Mouse (Mus musculus): ENCODE measurements around the gene Ncor2. TPM values are rescaled to one million over a fixed set of nuclear protein-coding genes. Genes with fewer than 3 reads are reported as not detected.
"Not testable (repeated sequence)": the region's sequence is repeated elsewhere in the genome, so short reads cannot be mapped to it uniquely, and the experiment has no call there.

Gene Ncor2
- total RNA-seq (2021): 100 to 1,000 TPM; 291 to 298 TPM
- long read RNA-seq, partial matches to known transcripts: 51 of 96 reads
- long read RNA-seq, other reads (novel, unspliced or antisense): 45 of 96 reads

DNA sequence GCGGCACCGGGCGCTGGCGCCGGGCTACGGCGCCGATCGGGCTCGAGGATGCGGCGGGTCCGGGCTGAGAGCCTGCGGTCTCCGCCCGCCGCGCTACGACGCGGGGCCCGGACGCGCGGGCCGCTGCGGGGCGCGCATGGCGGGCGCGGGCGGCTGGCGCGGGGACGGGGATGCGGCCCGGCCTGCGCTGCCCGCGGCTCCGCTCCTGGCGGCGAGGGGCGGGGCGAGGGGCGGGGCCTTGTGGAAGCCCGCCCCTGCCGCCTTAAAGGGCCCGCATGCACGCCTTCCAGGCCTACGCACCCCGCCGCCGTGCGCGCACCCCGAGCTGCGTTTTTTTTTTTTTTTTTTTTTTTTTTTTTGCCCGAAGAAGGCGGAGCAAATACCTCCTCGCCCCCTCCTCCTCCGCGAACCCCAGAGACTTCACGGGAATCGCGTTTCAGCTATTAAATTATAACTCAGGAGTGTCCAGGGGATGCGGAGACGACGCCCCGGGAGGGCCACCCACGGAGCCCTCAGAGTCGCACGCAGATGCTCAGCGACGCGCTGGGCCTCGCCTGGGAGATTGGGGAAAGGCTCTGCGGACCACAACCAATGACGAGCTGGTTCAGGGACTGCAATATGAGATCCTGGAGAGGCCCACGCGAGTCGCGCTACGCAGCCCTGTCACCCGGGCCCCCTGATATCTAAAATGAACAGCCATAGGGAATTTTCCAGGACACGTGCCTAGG lies at the start of gene Ncor2:
TSS of gene Ncor2 (minus strand) at position 213 of the 728 bp plus-strand sequence.
- peak; percentile 74 to 88 for DNase-seq (ENCODE audit: low spot score in 2 of 2)

DNA sequence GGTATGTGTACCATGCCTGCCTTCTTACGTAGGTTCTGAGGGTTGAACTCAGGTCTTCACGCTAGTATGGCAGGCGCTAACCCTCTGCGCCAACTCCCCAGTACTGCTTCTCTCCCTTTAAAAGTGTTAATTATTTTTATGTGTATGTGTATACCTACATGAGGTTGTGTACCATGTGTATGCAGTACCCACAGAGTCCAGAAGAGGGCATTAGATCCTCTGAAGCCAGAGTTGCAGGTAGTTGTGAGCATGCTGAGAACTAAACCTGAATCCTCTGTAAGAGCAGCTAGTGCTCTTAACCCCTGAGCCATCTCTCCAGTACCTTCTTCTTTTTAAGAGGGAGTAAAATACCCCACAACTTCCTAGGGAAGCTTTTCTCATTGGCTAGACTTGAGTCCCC lies 48.7 kb upstream of the Ncor2 start:
- DNase-seq (ENCODE audit: low spot score in 2 of 2): no peak

DNA sequence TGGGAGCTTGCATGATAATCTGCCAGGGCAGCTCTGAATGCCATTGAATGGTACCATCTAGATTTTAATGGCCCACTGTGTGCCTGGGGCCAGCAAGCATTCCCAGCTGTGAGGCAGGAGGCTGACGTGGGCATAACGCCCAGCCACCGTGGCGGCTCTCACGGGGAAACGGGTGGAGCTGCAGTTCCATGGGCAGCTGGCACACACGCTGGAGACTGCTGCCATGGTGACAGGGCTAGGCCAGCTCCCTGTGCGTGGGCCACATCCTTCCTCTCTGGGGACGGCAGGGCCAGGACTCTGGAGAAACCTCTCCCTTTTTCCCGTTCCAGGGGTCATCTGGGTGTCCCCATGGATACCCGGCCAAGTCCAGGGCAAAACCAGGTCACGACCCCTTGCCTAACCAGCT lies 47.2 kb upstream of the Ncor2 start:
- DNase-seq (ENCODE audit: low spot score in 2 of 2): peak; percentile 86 to 91

DNA sequence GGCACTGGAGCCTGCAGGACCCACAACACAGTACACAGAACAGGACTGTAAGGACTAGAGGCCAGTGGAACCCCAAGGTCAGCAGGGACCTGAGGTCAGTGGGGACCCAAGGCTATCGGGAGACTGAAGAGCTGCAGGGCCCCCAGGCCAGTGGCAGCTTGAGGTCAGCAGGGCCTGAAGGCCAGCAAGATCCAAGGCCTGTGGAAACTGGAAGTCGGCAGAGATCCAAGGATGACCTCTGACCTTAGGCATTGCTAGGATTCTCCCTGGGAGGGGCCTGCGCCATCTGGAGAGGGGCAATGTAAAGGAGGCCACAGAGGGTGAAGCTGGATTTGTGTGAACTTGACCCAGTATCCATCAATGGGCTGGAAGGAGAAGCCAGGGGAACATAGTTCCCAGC lies 45.9 kb upstream of the Ncor2 start:
- no peak for DNase-seq (ENCODE audit: low spot score in 2 of 2)

DNA sequence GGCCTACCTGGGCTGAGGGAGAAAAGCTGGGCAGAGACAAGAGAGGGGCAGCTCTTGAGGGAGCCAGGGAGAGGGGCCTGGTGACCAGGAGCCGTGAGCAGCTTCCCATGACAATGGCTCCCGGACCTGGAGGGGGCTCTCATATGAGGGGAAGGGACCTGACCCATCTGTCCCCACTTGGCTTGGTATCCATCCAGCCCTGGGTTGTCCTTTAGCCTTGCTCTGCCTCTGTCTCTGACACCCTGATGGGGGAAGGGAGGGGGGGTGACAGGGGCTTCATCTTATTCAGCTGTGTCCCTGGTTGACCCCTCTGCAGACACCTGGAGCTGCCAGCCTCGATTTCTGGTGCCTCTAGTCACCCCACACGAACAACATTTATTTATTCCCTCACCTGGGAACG lies 44.9 kb upstream of the Ncor2 start:
- no peak for DNase-seq (ENCODE audit: low spot score in 2 of 2)

DNA sequence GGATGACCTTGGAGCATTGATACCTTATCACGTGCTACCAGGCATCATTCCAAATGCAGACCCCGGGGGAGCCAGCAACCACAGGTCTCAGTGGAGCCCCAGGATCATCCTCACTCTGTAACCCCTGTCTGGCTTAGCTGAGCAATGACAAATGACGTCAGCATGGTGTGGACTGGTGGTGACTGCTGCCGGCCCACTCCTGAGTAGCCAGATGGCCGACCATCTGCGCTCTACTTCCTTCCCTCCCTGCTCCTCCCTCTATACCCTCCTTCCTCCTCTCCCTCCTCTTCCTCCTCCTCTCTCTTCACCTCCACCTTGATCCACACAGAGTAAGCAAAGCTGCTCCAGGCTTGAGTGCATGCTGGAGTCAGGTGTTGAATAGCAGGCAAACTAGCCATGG lies 43.7 kb upstream of the Ncor2 start:
- no peak for DNase-seq (ENCODE audit: low spot score in 2 of 2)

DNA sequence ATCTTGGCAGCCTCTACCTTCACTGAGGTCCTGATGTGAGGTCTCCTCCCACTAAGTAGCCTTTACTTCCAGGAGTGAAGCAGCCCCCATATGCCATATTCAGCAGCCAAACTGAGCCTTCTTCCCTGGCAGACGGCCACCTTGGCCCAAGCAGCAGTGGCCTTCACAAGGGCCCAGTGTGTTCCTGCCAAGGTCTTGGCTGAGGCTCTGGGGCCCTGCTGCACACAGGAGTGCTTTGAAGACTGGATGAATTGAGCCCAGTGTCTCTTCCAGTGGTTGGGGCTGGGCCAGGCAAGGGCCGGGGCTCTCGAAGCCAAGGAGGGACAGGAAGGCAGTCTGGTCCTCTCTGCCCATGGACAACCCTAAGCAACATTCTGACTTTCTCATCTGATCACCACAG lies 42.8 kb upstream of the Ncor2 start:
- peak; percentile 45 to 82 for DNase-seq (ENCODE audit: low spot score in 2 of 2)

DNA sequence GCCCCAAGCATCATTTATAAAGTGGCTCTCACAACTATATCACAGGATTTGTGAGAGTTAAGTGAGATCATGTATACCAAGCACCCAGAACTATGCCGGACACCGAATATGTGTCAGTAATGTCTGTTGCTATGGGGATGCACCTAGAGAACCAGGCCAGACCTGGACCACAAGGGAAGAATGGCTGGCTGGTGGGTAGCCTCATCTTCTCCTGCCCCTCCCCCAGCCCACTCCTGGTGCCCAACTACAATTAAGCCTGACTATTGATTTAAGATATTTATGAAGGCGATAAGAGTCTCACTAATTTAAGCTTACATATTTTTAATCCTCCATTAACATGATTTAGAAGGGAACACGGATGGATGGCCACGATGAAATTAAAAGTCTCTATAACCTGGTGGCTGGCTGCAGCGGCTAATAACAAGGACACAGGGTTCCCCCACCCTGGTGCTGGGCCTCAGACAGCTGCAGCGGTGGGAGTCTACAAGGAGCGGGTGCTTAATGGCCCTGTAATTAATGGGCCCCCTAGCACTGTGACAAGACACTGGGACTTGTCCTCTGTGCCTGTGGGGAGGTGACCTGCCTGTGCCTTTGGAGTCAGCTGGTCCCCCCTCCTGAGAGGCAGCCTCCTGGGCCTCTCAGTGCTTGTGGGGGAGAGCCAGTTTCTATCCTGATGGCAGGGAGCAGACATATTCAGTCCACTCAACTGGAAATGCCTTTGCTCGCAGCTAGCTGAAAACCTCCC lies 38.6 kb upstream of the Ncor2 start:
- DNase-seq (ENCODE audit: low spot score in 2 of 2): no peak

DNA sequence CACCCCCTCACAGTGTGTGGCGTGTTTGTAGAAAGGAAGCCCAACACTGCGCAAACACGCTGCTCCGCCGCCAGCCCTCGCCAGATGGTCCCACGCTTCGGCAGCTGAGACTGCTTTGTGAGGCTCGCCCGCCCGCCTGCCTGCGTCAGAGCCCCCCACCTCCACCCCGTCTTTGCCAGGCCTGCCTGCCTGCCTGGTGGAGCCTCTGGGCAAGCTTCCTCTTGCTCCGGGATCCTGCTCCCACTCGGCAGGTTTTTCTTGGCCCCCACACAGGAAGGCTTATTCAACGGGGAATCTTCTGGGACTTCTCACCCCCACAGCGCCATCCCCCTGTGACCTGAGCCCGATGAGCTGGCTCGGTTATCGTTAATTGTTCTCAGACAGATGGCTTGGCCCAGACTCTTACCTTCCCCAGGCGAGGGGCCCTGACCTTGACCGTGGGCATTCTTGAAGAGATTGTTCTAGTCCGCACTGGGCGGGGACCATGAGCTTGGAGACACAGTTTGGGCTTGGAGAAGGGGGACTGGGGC lies 37.0 kb upstream of the Ncor2 start:
- DNase-seq (ENCODE audit: low spot score in 2 of 2): peak; percentile 94 to 97

DNA sequence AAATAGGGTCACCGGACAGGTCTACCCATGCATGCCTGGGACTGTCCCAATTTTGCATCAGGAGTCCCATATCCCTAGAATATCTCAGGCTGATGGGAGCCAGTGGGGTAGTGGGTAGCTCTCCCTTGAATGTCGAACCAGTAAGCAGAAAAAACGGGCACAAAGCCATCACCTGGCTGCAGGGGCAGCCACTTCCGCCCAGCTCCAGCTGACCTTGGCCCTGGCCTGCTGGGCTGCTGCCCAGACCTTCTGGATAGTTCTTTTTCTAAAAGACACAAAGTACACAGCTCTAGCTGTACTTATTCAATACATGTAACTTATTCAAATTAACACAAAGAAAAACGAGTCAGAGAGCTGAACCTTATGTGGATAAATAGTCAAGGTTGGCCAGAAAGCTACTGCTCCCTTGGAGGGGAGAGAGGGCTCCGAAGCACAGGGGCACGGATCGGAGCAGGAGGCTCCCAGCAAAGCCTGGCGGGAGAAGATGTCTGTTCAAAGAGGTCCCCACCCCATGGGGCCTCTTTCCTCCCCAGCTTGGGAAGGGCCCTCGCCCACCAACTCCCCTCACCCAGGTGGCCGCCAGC lies 36.4 kb upstream of the Ncor2 start:
- DNase-seq (ENCODE audit: low spot score in 2 of 2): peak in 1 of 2 experiments; percentile 54

DNA sequence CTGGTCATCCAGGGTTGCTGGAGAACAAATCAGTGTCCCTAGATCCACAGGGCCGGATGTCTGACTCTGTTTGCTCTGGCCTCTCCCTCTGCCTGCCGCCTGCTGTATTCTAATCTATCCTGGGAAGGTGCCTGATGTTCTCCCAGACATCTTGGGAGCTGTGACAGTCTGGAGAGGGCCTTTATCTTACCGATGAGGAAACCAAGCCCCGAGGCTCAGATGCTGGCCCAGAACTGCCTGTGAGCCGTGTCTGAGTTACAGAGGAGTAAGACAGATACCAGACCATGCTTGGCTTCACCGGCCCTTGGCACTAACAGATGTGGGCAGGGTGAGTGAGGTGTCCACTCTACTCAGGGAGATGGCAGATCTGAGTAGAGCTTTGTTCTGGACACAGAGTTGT lies 35.0 kb upstream of the Ncor2 start:
- DNase-seq (ENCODE audit: low spot score in 2 of 2): no peak

DNA sequence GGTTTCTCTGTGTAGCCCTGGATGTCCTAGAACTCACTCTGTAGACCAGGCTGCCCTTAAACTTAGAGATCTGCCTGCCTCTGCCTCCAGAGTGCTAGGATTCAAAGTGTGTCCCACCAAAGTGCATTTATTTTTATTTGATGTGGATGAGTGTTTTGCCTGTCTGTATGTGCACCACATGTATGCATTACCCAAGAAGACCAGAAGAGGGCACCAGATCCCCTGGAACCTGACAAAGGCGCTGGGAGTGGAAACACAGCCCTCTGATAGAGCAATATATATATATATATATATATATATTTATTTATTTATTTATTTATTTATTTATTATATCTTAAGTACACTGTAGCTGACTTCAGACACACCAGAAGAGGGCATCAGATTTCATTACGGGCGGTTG lies 25.9 kb upstream of the Ncor2 start:
- not testable (repeated sequence) for DNase-seq (ENCODE audit: low spot score in 2 of 2)

DNA sequence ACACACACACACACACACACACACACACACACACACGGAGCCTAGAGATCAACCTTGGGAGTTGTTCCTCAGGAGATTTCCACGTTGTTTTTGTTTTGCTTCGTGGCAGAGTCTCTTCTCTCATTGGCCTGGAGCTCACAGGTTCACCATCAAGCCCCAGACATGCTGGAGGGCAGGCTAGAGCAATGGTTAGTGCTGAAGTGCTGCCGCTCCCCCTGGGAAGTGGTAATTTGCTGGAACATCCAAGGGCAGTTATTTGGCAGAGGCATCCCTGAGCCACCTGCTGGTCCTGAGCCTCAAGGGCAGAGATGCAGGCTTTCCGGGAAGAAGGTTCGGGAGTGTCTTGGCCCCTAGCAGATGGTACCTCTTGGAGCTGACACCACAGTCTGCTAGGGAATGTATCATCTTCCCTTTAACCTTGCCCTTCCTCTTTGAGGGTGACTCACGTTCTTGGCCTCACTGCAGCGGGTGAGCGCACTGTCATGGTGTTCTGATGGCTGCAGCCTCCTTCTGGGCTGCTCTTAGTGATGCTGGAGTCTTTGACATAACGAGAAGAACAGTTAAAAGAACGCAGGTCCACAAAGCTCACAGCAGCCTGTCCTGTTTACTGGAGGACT lies 25.3 kb upstream of the Ncor2 start:
- no peak for DNase-seq (ENCODE audit: low spot score in 2 of 2)

DNA sequence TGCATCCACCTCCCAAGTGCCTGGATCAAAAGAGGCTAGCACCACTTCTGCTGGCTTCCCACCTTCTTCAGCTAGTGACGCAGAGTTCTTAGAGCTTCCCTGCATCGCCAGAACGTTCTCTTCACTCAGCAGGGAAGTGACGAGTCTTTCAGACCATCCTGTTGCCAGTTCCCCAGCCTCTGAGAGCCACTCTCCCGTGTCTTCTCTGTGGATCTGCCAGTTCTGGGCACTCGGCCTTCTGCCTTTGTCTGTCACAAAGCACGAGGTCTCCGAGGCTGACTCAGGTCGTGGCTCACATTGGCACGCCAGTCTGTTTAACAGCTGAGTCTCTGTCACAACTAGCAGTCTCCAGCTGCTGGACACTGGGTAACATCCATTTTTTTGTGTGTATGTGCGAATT lies 24.7 kb upstream of the Ncor2 start:
- DNase-seq (ENCODE audit: low spot score in 2 of 2): peak in 1 of 2 experiments; percentile 64

DNA sequence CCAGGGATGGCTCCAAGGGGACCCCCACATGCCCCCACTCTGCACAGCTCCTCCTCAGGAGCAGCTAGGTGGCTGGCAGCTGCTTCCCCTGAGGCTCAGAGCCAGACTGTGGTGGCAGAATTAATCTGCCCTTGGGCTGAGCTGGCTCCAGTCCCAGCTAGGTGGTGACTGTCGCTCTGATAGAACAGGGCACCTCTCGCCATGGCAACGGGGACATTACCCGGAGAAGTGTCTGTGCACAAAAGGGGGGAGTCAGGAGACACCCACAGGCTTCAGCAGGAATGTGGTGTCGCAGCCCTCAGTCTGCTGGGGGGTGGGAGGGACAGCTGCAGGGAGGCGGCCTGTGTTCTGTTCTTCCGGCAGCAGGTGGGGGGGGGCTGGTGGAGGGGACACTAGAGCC lies 24.1 kb upstream of the Ncor2 start:
- peak; percentile 63 to 81 for DNase-seq (ENCODE audit: low spot score in 2 of 2)

DNA sequence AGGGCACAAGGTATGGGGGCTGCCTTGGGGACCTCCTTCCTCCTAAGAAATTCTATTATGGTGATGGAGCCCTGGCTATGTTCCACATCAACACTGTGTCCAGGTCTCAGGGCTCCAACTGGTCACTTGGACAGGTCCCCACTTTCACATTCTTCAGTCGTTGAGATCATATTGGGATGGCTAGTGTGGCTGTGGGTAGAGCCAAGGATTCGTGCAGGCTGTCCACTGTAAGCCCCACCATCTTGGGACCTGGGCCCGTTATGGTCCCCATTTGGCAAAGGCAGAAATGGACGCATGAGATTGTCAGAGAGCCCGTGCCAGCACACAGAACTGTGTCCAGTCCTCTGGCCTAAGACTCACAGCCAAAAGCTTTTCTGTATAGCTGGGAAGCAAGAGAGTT lies 23.1 kb upstream of the Ncor2 start:
- no peak for DNase-seq (ENCODE audit: low spot score in 2 of 2)

DNA sequence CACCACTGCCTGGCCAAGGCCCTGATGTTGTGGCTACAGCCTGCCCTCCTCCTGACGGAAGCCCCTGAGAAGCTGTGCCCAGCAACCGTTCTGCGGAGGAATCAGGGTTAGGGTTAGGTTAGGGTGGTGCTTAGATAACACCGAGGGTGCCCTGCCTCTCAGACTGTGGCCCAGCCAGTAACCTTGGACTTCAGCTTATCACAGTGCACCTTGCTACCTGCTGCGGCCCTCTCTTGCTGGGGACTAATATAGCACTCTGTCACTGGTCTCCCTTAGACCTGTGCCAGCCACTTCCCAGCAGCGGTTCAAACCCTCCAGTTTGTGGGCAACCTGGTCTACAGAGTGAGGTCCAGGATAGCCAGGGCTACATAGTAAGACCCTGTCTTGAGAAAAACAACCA lies 20.1 kb upstream of the Ncor2 start:
- no peak for DNase-seq (ENCODE audit: low spot score in 2 of 2)

DNA sequence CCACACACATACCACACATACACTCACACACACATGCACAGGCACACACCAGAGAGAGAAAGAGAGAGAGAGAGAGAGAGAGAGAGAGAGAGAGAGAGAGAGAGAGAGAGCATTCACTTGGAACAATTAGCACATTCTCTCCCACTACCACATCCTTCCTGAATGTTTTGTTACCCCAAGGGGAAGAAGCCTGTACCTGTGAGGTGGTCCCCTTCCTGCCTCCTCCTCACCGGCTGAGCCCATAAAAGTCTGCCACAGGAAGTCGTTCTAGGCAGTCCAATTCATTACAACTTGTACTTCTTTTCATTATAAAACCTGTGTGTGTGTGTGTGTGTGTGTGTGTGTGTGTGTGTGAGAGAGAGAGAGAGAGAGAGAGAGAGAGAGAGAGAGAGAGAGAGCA lies 18.3 kb upstream of the Ncor2 start:
- not testable (repeated sequence) for DNase-seq (ENCODE audit: low spot score in 2 of 2)

DNA sequence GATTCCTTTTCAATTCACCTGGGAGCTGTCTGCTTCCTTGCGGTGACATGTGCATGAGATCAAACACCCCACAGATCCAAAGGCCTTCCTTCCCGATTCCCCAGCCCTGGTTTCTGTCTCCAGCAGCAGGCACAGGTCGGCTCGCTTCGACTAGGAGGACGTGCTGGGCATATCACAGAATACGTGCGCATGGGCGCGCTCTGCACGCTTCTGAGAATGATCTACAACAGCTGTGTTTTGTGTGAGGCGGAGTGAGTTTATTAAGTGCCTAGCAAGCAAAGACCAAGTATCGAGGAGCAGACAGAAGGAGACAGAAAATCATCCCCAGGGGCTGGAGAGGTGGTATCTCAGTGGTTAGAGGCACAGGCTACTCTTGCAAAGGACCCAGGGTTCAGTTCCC lies 17.0 kb upstream of the Ncor2 start:
- DNase-seq (ENCODE audit: low spot score in 2 of 2): no peak

DNA sequence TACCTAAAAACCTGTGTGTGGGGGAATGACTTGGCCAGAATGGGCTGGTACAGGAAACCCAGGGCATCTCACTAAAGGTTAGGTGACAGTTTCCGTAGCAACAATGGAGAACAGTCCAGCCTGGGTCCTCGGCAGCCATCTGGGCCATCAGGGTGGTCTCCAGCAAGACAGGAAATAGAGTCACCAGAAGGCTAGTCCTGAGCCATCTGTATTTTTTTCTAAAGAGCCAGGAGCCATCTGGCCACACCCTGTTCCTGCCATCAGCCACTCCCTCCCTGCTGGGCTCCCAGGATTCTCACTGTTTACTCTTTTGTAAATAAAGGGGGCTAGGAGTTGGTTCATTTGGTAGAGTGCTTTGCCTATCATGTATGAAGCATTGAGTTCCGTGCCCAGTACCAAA lies 16.1 kb upstream of the Ncor2 start:
- DNase-seq (ENCODE audit: low spot score in 2 of 2): no peak
